Mouse (Mus musculus): ENCODE results near the gene Olfr655. TPM values are rescaled to one million over a fixed set of nuclear protein-coding genes. Genes with fewer than 3 reads are reported as not detected.

The Olfr655 gene
- total RNA-seq (2021), result not detected
- long read RNA-seq, experiment 1, result 0 reads
- long read RNA-seq, experiment 2, result 0 reads

DNA sequence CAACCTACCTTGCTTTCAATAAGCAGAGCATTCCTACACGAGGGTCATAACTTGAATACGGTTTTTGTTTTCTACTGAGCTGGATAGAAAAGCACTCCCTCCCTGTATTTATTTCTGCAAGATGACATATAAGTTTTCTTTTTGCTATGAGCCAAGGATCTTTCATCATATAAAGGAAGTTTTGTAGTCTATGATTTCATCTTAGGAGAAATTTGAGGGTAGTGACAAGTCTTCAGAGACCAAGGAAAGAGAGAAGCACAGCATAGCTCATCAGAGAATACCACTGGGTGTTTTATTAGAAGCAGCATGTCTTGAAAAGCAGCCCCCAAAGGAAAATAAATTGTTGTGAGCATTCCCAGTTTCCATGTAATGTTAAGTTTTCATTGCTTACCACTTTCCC is at the start of gene Olfr655:
Olfr655 (minus strand) TSS at position 101 of the 400 bp plus-strand sequence.
- Histone ChIP-seq H3K4me3 (no peak within 1 kb of the TSS), H3K27ac (no peak within 1 kb of the TSS)
- DNase-seq (ENCODE audit: low spot score in 2 of 2), result no peak
- TF ChIP-seq CTCF (conservative IDR thresholded peaks at IDR 0.05), result no peak

- DNase-seq (ENCODE audit: low spot score in 2 of 2), result peak in 1 of 2 experiments; percentile 10
- Histone ChIP-seq H3K4me3 (no peak within 1 kb of the TSS), H3K27ac (no peak within 1 kb of the TSS)
- TF ChIP-seq CTCF (conservative IDR thresholded peaks at IDR 0.05), result peak; percentile 59
Observed at GRCm38 (mm10) chr7:104646841-104647482, 45.4 kb upstream of the Olfr655 start, which contains the start of gene Olfr658. Gene Olfr658 (minus strand): TSS chr7:104647305.

DNA sequence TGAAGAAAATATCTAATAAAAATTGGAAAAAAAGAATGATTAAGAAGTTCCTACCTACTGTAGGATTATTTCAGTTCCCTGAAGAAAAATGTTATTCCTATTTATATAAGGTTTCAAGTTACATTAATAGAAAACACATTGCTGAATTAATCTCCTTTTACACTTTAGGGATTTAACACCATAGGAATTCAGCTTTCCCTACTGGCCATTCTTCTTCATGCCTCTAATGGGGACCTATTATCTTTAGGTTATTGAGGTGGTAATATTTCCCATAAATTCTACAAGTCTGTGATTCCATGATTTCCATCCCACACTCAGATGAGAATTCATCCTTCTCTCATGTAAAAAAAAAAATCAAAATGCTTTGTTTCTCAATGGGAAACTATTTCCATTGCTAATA is 22.9 kb upstream of the Olfr655 start, which contains the start of gene Olfr657:
Olfr657 (plus strand) TSS at position 301 of the 400 bp plus-strand sequence.
- TF ChIP-seq CTCF (conservative IDR thresholded peaks at IDR 0.05), result no peak
- no peak for DNase-seq (ENCODE audit: low spot score in 2 of 2)
- no peak within 1 kb of the TSS for H3K4me3 ChIP-seq
- H3K27ac ChIP-seq, result no peak within 1 kb of the TSS

DNA sequence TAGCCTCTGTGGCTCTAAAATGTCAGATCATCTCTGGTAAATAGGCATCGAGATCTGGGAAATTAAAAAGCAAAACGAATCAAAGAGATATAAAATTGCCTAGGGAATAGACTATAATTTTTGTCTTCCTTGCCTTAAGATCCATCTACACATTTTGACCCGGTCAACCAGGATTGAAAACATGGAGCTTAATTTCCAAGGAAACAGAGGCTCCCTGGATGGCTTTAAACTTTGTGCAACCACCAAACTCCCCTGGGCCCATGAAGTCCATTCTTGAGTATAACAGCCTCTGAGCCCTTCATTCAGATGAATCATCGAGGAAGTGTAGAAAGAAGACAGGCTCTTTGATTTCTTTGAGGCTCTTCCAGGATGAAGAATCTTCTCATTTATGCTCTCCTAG is 12.1 kb upstream of the Olfr655 start, which contains the start of gene Olfr656:
Olfr656 (plus strand) TSS at position 301 of the 400 bp plus-strand sequence.
- no peak for DNase-seq (ENCODE audit: low spot score in 2 of 2)
- TF ChIP-seq CTCF (conservative IDR thresholded peaks at IDR 0.05), result no peak
- H3K4me3 ChIP-seq, result no peak within 1 kb of the TSS
- H3K27ac ChIP-seq, result no peak within 1 kb of the TSS

DNA sequence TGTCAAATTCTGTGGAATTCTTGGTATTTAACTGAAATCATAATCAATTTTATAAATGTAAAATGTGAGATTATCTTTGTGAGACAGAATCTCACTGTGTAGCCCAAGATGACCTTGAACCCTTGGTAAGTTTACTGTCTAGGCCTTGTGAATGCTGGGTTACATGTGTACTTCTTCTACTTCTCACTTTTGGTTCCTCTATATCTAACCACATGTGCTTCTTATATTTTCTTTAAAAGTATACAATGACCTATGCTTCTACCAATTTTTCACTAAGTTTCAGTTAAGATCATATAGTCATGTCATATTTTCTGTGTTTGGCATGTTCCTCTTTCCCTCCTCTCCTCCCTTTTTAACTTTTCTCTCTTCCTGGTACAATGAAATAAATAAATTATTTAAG is 3.1 kb upstream of the Olfr655 start:
- H3K4me3 ChIP-seq, result no peak overlapping the region
- no peak for DNase-seq (ENCODE audit: low spot score in 2 of 2)
- TF ChIP-seq CTCF (conservative IDR thresholded peaks at IDR 0.05), result no peak
- H3K27ac ChIP-seq, result no peak overlapping the region

- peak; percentile 65 for TF ChIP-seq CTCF (conservative IDR thresholded peaks at IDR 0.05)
- H3K4me3 ChIP-seq, result no peak overlapping the region
- no peak for DNase-seq (ENCODE audit: low spot score in 2 of 2)
- no peak overlapping the region for H3K27ac ChIP-seq
Observed at GRCm38 (mm10) chr7:104603173-104603572, 1.6 kb upstream of the Olfr655 start.

- H3K27ac ChIP-seq, result no peak overlapping the region
- DNase-seq (ENCODE audit: low spot score in 2 of 2), result no peak
- no peak for TF ChIP-seq CTCF (conservative IDR thresholded peaks at IDR 0.05)
- no peak overlapping the region for H3K4me3 ChIP-seq
Observed at GRCm38 (mm10) chr7:104588274-104588673, 13.3 kb downstream of the Olfr655 start.

DNA sequence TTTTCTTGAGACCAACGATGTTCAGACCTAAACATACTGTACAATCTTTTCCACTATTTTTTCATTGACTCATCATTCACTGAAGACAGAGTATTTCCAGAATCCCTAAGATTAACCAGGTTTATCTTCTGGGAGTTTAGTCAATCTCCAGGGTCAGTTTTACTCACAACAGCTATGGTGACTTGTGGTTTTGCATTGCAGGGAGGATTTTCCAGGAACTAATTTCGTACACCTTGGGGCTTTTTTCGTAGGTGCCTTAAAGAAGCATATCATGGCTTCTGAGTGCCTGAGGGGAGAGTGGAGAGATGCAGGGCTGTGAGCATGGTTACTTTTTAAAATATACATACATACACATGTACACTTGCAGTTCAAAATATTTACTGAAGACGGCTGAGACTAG is 14.9 kb downstream of the Olfr655 start, which contains the start of gene Olfr654:
Olfr654 (plus strand) TSS at position 301 of the 400 bp plus-strand sequence.
- Histone ChIP-seq H3K27ac (no peak within 1 kb of the TSS), H3K4me3 (no peak within 1 kb of the TSS)
- TF ChIP-seq CTCF (conservative IDR thresholded peaks at IDR 0.05), result no peak
- no peak for DNase-seq (ENCODE audit: low spot score in 2 of 2)

DNA sequence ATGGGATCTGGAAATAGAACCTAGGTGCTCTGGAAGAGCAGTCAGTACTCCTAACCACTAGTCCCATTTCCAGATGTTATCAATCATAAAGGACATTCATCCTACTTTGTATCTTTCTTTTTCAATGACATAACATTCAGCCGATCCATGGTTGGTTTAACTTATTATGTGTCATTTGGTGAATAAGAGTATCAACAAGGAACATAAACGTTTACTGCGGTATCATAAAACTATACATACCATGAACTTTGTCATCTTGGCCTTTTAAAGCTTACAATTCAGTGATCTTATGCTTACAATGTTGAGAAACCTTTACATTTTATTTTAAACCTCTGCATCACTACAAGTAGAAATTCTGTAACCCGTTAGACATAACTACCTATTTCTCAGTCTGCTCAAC is 20.1 kb downstream of the Olfr655 start:
- H3K4me3 ChIP-seq, result no peak overlapping the region
- DNase-seq (ENCODE audit: low spot score in 2 of 2), result no peak
- no peak for TF ChIP-seq CTCF (conservative IDR thresholded peaks at IDR 0.05)
- no peak overlapping the region for H3K27ac ChIP-seq

GRCm38 (mm10) chr7:104580846-104581245 is 20.7 kb downstream of the Olfr655 start:
- TF ChIP-seq CTCF (conservative IDR thresholded peaks at IDR 0.05), result no peak
- no peak overlapping the region for H3K4me3 ChIP-seq
- DNase-seq (ENCODE audit: low spot score in 2 of 2), result no peak
- no peak overlapping the region for H3K27ac ChIP-seq

- Histone ChIP-seq H3K27ac (no peak within 1 kb of the TSS), H3K4me3 (no peak within 1 kb of the TSS)
- no peak for DNase-seq (ENCODE audit: low spot score in 2 of 2)
- TF ChIP-seq CTCF (conservative IDR thresholded peaks at IDR 0.05), result no peak
Observed at GRCm38 (mm10) chr7:104577014-104577413, 24.6 kb downstream of the Olfr655 start, which contains the start of gene Olfr653. Gene Olfr653 (plus strand): TSS chr7:104577314.

- Histone ChIP-seq H3K27ac (no peak within 1 kb of the TSS), H3K4me3 (no peak within 1 kb of the TSS)
- DNase-seq (ENCODE audit: low spot score in 2 of 2), result no peak
- no peak for TF ChIP-seq CTCF (conservative IDR thresholded peaks at IDR 0.05)
Observed at GRCm38 (mm10) chr7:104560601-104561000, 41.0 kb downstream of the Olfr655 start, which contains the start of gene Olfr652. Gene Olfr652 (plus strand): TSS chr7:104560901.

DNA sequence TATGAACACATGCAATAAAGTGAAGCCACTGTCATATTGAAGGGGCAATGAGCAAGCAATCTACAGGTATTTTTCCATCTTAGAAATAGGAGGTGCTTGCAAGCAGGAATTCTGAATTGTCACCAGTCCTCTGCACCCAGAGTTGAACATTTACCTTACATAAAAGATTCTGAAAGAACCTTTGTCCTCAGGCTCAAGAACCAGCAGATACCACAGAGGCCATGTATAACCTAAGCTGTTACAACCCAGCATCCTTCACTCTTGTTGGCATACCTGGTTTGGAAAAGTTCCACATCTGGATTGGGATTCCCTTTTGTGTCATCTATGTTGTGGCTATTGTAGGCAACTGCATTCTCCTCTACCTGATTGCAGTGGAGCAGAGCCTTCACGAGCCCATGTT is 48.9 kb downstream of the Olfr655 start:
- Histone ChIP-seq H3K4me3 (no peak overlapping the region), H3K27ac (no peak overlapping the region)
- no peak for TF ChIP-seq CTCF (conservative IDR thresholded peaks at IDR 0.05)
- DNase-seq (ENCODE audit: low spot score in 2 of 2), result no peak

- Histone ChIP-seq H3K27ac (no peak within 1 kb of the TSS), H3K4me3 (no peak within 1 kb of the TSS)
- no peak for TF ChIP-seq CTCF (conservative IDR thresholded peaks at IDR 0.05)
- DNase-seq (ENCODE audit: low spot score in 2 of 2), result no peak
Observed at GRCm38 (mm10) chr7:104549833-104550232, 51.7 kb downstream of the Olfr655 start, which contains the start of gene Olfr651. Gene Olfr651 (plus strand): TSS chr7:104550133.

Other genes starting within 250 kb of the Olfr655 start
- 1 to 10 TPM; 1.5 to 2.1 TPM for gene Trim12c, start 248.4 kb downstream of the Olfr655 start, total RNA-seq (2021)
- not detected for gene Trim30b, start 231.9 kb downstream of the Olfr655 start, total RNA-seq (2021)
- gene Trim30c, start 200.9 kb downstream of the Olfr655 start, total RNA-seq (2021), result not detected
- gene Trim30a, start 136.6 kb downstream of the Olfr655 start, total RNA-seq (2021), result 1 to 10 TPM in 1 of 2 experiments, under 1 TPM in 1; 0.64 to 1.1 TPM
- under 1 TPM; 0.33 to 0.34 TPM for gene Trim30d, start 93.9 kb downstream of the Olfr655 start, total RNA-seq (2021)
- not detected for gene Olfr651, start 51.6 kb downstream of the Olfr655 start, total RNA-seq (2021)
- not detected for gene Olfr652, start 40.9 kb downstream of the Olfr655 start, total RNA-seq (2021)
- gene Olfr653, start 24.5 kb downstream of the Olfr655 start, total RNA-seq (2021), result not detected
- gene Olfr654, start 14.8 kb downstream of the Olfr655 start, total RNA-seq (2021), result not detected
- not detected for gene Olfr656, start 12.2 kb upstream of the Olfr655 start, total RNA-seq (2021)
- gene Olfr657, start 23.0 kb upstream of the Olfr655 start, total RNA-seq (2021), result not detected
- gene Olfr658, start 45.5 kb upstream of the Olfr655 start, total RNA-seq (2021), result not detected
- not detected for gene Olfr659, start 65.0 kb upstream of the Olfr655 start, total RNA-seq (2021)
- gene Olfr661, start 84.7 kb upstream of the Olfr655 start, total RNA-seq (2021), result not detected
- gene Usp17le, start 175.7 kb upstream of the Olfr655 start, total RNA-seq (2021), result not detected
- gene Usp17lb, start 240.8 kb upstream of the Olfr655 start, total RNA-seq (2021), result not detected